Mouse (Mus musculus) limb, embryonic 12.5 days (tissue): ENCODE data around the gene Lce3b. TPM values are rescaled to one million over a fixed set of nuclear protein-coding genes. Genes with fewer than 3 reads are reported as not detected.

Source experiments
- ATAC-seq: fragments of 200-750 bp; cut with Nextera tagmentation; 2 replicates; pipeline ENCODE4 v1.8.0; 2017; ENCODE audit warnings: low read depth, moderate TSS enrichment; ENCODE audit not compliant: insufficient number of reproducible peaks, insufficient read depth, low FRiP score, low TSS enrichment
- H3K27ac ChIP-seq: fragments of 300-500 bp; sonication (generic); 2 replicates; pipeline ENCODE4 v1.5.1; 2016; ENCODE audit warnings: mild to moderate bottlenecking, moderate library complexity
- H3K27me3 ChIP-seq: fragments of 300-500 bp; sonication (generic); 2 replicates; pipeline ENCODE4 v1.6.1; 2016; ENCODE audit warnings: mild to moderate bottlenecking, moderate library complexity
- H3K36me3 ChIP-seq: fragments of 300-500 bp; sonication (generic); 2 replicates; pipeline ENCODE4 v1.6.1; 2016; ENCODE audit warnings: mild to moderate bottlenecking, moderate library complexity
- H3K4me1 ChIP-seq: fragments of 300-500 bp; sonication (generic); replicated peaks from 2 replicates; pipeline ENCODE4 v1.6.1; 2016
- H3K4me2 ChIP-seq: fragments of 300-500 bp; sonication (generic); 2 replicates; pipeline ENCODE4 v1.6.1; 2016; ENCODE audit warnings: mild to moderate bottlenecking, moderate library complexity
- H3K4me3 ChIP-seq: fragments of 300-500 bp; sonication (generic); replicated peaks from 2 replicates; pipeline ENCODE4 v1.5.1; 2016; ENCODE audit warnings: mild to moderate bottlenecking
- H3K9ac ChIP-seq: fragments of 300-500 bp; sonication (generic); replicated peaks from 2 replicates; pipeline ENCODE4 v1.6.1; 2016; ENCODE audit warnings: mild to moderate bottlenecking, moderate library complexity
- H3K9me3 ChIP-seq: fragments of 300-500 bp; sonication (generic); 2 replicates; pipeline ENCODE4 v1.6.1; 2016; ENCODE audit warnings: mild to moderate bottlenecking, moderate library complexity
- WGBS: fragments of 180-500 bp; shearing (Covaris S2); methylation state at CpG from one replicate; pipeline ENCODE4 v1.1.7; 2016; 5-methylcytosine and 5-hydroxymethylcytosine counted together
- polyA plus RNA-seq: library from polyadenylated mRNA; unstranded; fragments of >200 nt; fragmentation: Nextera tagmentation; extraction: Ambion mirVana; gene quantifications from 2 replicates; pipeline ENCODE4 v1.2.1, GENCODE M21; 2016

Lce3b gene
- polyA plus RNA-seq, 1 experiment from 2014 or later: not detected

DNA sequence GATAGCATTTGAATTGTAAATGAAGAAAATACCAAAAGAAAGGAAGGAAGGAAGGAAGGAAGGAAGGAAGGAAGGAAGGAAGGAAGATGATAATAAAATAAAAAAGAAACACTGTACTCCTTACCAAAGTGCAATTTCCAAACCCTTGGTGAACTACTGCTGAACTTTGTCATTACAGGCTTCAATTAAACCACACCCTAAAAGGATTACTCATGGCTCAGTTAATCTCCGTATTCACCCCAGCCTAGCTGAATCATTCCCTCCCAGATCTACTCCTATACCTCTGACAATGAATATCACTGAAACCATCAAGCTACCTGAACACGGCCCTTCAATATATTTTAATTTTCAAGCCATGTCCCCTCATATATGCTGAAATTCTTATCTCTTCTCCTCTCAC is 45.7 kb downstream of the Lce3b start:
- WGBS: 90% methylated on average over 2 of the region's 2 CpGs
- Histone ChIP-seq H3K9me3 (no peaks in the 10 kb centered on the region), H3K27me3 (no peaks in the 10 kb centered on the region), H3K27ac (no peak overlapping the region), H3K4me2 (no peak overlapping the region), H3K9ac (no peak overlapping the region), H3K36me3 (no peaks in the 10 kb centered on the region), H3K4me3 (no peak overlapping the region), H3K4me1 (no peaks in the 10 kb centered on the region)
- no peak for ATAC-seq

Other genes starting within 250 kb of the Lce3b start
- not detected in 2 replicates for gene Lce1d, start 245.8 kb upstream of the Lce3b start, polyA plus RNA-seq
- gene Lce1e, start 223.9 kb upstream of the Lce3b start, polyA plus RNA-seq: not detected in 2 replicates
- gene Lce1f, start 212.6 kb upstream of the Lce3b start, polyA plus RNA-seq: not detected in 2 replicates
- gene Gm38119, start 193.9 kb upstream of the Lce3b start, polyA plus RNA-seq: not detected in 2 replicates
- not detected in 2 replicates for gene Lce1g, start 180.6 kb upstream of the Lce3b start, polyA plus RNA-seq
- gene Lce1h, start 167.9 kb upstream of the Lce3b start, polyA plus RNA-seq: not detected in 2 replicates
- gene Lce1i, start 154.1 kb upstream of the Lce3b start, polyA plus RNA-seq: not detected in 2 replicates
- gene Lce1j, start 142.5 kb upstream of the Lce3b start, polyA plus RNA-seq: not detected in 2 replicates
- not detected in 2 replicates for gene Lce1k, start 125.1 kb upstream of the Lce3b start, polyA plus RNA-seq
- not detected in 2 replicates for gene Kprp, start 105.7 kb upstream of the Lce3b start, polyA plus RNA-seq
- not detected in 2 replicates for gene Lce1l, start 81.7 kb upstream of the Lce3b start, polyA plus RNA-seq
- gene 2310050C09Rik, start 62.8 kb upstream of the Lce3b start, polyA plus RNA-seq: not detected in 2 replicates
- gene Lce3a, start 6.7 kb upstream of the Lce3b start, polyA plus RNA-seq: not detected in 2 replicates
- gene Lce3c, start 11.5 kb downstream of the Lce3b start, polyA plus RNA-seq: not detected in 2 replicates
- not detected in 2 replicates for gene Lce3d, start 24.4 kb downstream of the Lce3b start, polyA plus RNA-seq
- gene Lce3e, start 34.1 kb downstream of the Lce3b start, polyA plus RNA-seq: not detected in 2 replicates
- not detected in 2 replicates for gene Lce3f, start 59.2 kb downstream of the Lce3b start, polyA plus RNA-seq
- gene Crct1, start 82.7 kb downstream of the Lce3b start, polyA plus RNA-seq: not detected in 2 replicates
- gene Lce1m, start 86.1 kb downstream of the Lce3b start, polyA plus RNA-seq: not detected in 2 replicates
- gene Gm4858, start 135.8 kb downstream of the Lce3b start, polyA plus RNA-seq: not detected in 2 replicates
- not detected in 2 replicates for gene Crnn, start 211.8 kb downstream of the Lce3b start, polyA plus RNA-seq